Mouse (Mus musculus) CH12.LX (cell line): Measurements from ENCODE around the gene Pdcl2. TPM values are rescaled to one million over a fixed set of nuclear protein-coding genes. Genes with fewer than 3 reads are reported as not detected.

ENCODE experiments used
- DNase-seq: peaks from one replicate; pipeline ENCODE4 v3.0.0-alpha.2; 2013; ENCODE audit errors: extremely low read depth
- H3K27ac ChIP-seq: 2 replicates; pipeline ENCODE4 v1.5.1; 2012; ENCODE audit warnings: low read depth, mild to moderate bottlenecking, control low read depth, moderate library complexity; ENCODE audit not compliant: insufficient read depth
- H3K27me3 ChIP-seq: replicated peaks from 2 replicates; pipeline ENCODE3; 2012; ENCODE audit warnings: inconsistent platforms
- H3K36me3 ChIP-seq, 2 experiments: replicated peaks in 1 of 2; 2 replicates each; pipeline versions ENCODE3 to v1.6.1; 2012; ENCODE audit warnings: inconsistent platforms in 1 of 2, low read length in 1 of 2, mild to moderate bottlenecking in 1 of 2, mixed read lengths in 1 of 2, moderate library complexity in 1 of 2; ENCODE audit not compliant: control insufficient read depth in 1 of 2, insufficient read depth in 1 of 2
- H3K4me1 ChIP-seq, 2 experiments: 2 replicates each; pipeline ENCODE4 v1.6.1; 2012; ENCODE audit warnings: inconsistent platforms in 1 of 2, moderate library complexity in 1 of 2; ENCODE audit not compliant: insufficient read depth in 2 of 2, control insufficient read depth in 1 of 2
- H3K4me2 ChIP-seq: 2 replicates; pipeline ENCODE4 v1.6.1; 2012; ENCODE audit warnings: low read depth, mild to moderate bottlenecking, control low read depth; ENCODE audit not compliant: poor library complexity, insufficient read depth, severe bottlenecking
- H3K4me3 ChIP-seq, 3 experiments: fragments of 150-350 bp in 1 of 3; sonication (generic) in 1 of 3; replicated peaks in 1 of 3; 2 replicates each; pipeline versions ENCODE3 to v1.5.1; 2011 to 2012; ENCODE audit warnings: low read depth in 2 of 3, low read length in 2 of 3, mild to moderate bottlenecking in 2 of 3, moderate library complexity in 2 of 3, control low read depth in 1 of 3, improper control_type of control experiment in 1 of 3, inconsistent platforms in 1 of 3, mixed read lengths in 1 of 3; ENCODE audit not compliant: poor library complexity in 1 of 3
- H3K79me2 ChIP-seq: replicated peaks from 2 replicates; pipeline ENCODE4 v1.6.1; 2012; ENCODE audit warnings: mild to moderate bottlenecking, moderate library complexity; ENCODE audit not compliant: control insufficient read depth, poor library complexity, insufficient read depth, severe bottlenecking; ENCODE audit errors: extremely low read depth
- H3K9ac ChIP-seq: 2 replicates; pipeline ENCODE4 v1.6.1; 2012; ENCODE audit warnings: low read depth, mild to moderate bottlenecking, control low read depth, moderate library complexity; ENCODE audit not compliant: insufficient read depth
- H3K9me3 ChIP-seq: replicated peaks from 2 replicates; pipeline ENCODE3; 2012; ENCODE audit warnings: low read length, inconsistent platforms, mixed read lengths
- BHLHE40 ChIP-seq: IDR thresholded peaks from 2 replicates; pipeline ENCODE4 v1.6.1; 2011; ENCODE audit warnings: mild to moderate bottlenecking, low read depth, low read length, improper control_type of control experiment
- CHD1 ChIP-seq: IDR thresholded peaks from 2 replicates; pipeline ENCODE4 v1.6.1; 2012; ENCODE audit warnings: low read depth, low read length, improper control_type of control experiment, inconsistent platforms
- CHD2 ChIP-seq: IDR thresholded peaks from 2 replicates; pipeline ENCODE4 v1.6.1; 2011; ENCODE audit warnings: low read length, improper control_type of control experiment
- CTCF ChIP-seq, 2 experiments: IDR thresholded peaks in 1 of 2; conservative IDR thresholded peaks in 1 of 2; 2 replicates each; pipeline ENCODE4 v1.5.1; 2011 to 2012; ENCODE audit warnings: low read depth in 2 of 2, low read length in 2 of 2, improper control_type of control experiment in 1 of 2, inconsistent platforms in 1 of 2, mild to moderate bottlenecking in 1 of 2, moderate library complexity in 1 of 2
- ELF1 ChIP-seq: IDR thresholded peaks from 2 replicates; pipeline ENCODE4 v1.6.1; 2014; ENCODE audit warnings: low read depth, mild to moderate bottlenecking, inconsistent platforms, low read length, improper control_type of control experiment
- EP300 ChIP-seq: IDR thresholded peaks from 2 replicates; pipeline ENCODE4 v1.6.1; 2011; ENCODE audit warnings: low read length, improper control_type of control experiment
- ETS1 ChIP-seq: conservative IDR thresholded peaks from 2 replicates; pipeline ENCODE4 v1.6.1; 2012; ENCODE audit warnings: low read depth, mild to moderate bottlenecking, inconsistent platforms, low read length, improper control_type of control experiment, moderate library complexity
- IRF4 ChIP-seq: IDR thresholded peaks from 2 replicates; pipeline ENCODE4 v1.6.1; 2014; ENCODE audit warnings: low read depth, mild to moderate bottlenecking, inconsistent platforms, low read length, improper control_type of control experiment
- KAT2A ChIP-seq: IDR thresholded peaks from 2 replicates; pipeline ENCODE4 v1.6.1; 2012; ENCODE audit warnings: low read length, improper control_type of control experiment, inconsistent platforms; ENCODE audit not compliant: insufficient replicate concordance
- MAFK ChIP-seq: IDR thresholded peaks from 2 replicates; pipeline ENCODE4 v1.6.1; 2011; ENCODE audit warnings: low read length, improper control_type of control experiment; ENCODE audit not compliant: insufficient replicate concordance
- MAX ChIP-seq: IDR thresholded peaks from 2 replicates; pipeline ENCODE4 v1.6.1; 2011; ENCODE audit warnings: low read length, improper control_type of control experiment
- MAZ ChIP-seq: IDR thresholded peaks from 2 replicates; pipeline ENCODE4 v1.6.1; 2012; ENCODE audit warnings: low read depth, mild to moderate bottlenecking, inconsistent platforms, low read length, improper control_type of control experiment, moderate library complexity
- MEF2A ChIP-seq: IDR thresholded peaks from 2 replicates; pipeline ENCODE4 v1.6.1; 2014; ENCODE audit warnings: low read depth, mild to moderate bottlenecking, inconsistent platforms, low read length, improper control_type of control experiment, borderline replicate concordance
- NELFE ChIP-seq: IDR thresholded peaks from 2 replicates; pipeline ENCODE4 v1.6.1; 2011; ENCODE audit warnings: low read depth, low read length, improper control_type of control experiment
- NRF1 ChIP-seq: IDR thresholded peaks from 2 replicates; pipeline ENCODE4 v1.6.1; 2014; ENCODE audit warnings: low read depth, mild to moderate bottlenecking, inconsistent platforms, low read length, improper control_type of control experiment, moderate library complexity
- PAX5 ChIP-seq: IDR thresholded peaks from 2 replicates; pipeline ENCODE4 v1.6.1; 2012; ENCODE audit warnings: low read length, inconsistent platforms, mixed read lengths
- RAD21 ChIP-seq: IDR thresholded peaks from 2 replicates; pipeline ENCODE4 v1.6.1; 2011; ENCODE audit warnings: low read depth, mild to moderate bottlenecking, low read length, improper control_type of control experiment, moderate library complexity
- RCOR1 ChIP-seq: conservative IDR thresholded peaks from 2 replicates; pipeline ENCODE4 v1.6.1; 2012; ENCODE audit warnings: low read depth, mild to moderate bottlenecking, inconsistent platforms, low read length, improper control_type of control experiment
- SIN3A ChIP-seq: IDR thresholded peaks from 2 replicates; pipeline ENCODE4 v1.6.1; 2012; ENCODE audit warnings: low read length, improper control_type of control experiment, inconsistent platforms
- SMC3 ChIP-seq: IDR thresholded peaks from 2 replicates; pipeline ENCODE4 v1.6.1; 2011; ENCODE audit warnings: low read depth, low read length, improper control_type of control experiment
- UBTF ChIP-seq: IDR thresholded peaks from 2 replicates; pipeline ENCODE4 v1.6.1; 2012; ENCODE audit warnings: low read depth, mild to moderate bottlenecking, inconsistent platforms, low read length, improper control_type of control experiment, moderate library complexity
- USF1 ChIP-seq: IDR thresholded peaks from 2 replicates; pipeline ENCODE4 v1.6.1; 2014; ENCODE audit warnings: low read depth, mild to moderate bottlenecking, inconsistent platforms, low read length, improper control_type of control experiment
- USF2 ChIP-seq: conservative IDR thresholded peaks from 2 replicates; pipeline ENCODE4 v1.6.1; 2011; ENCODE audit warnings: low read depth, low read length, improper control_type of control experiment
- ZC3H11A ChIP-seq: IDR thresholded peaks from 2 replicates; pipeline ENCODE4 v1.6.1; 2012; ENCODE audit warnings: low read depth, mild to moderate bottlenecking, inconsistent platforms, low read length, improper control_type of control experiment
- ZMIZ1 ChIP-seq: IDR thresholded peaks from 2 replicates; pipeline ENCODE4 v1.6.1; 2012; ENCODE audit warnings: low read depth, mild to moderate bottlenecking, inconsistent platforms, low read length, improper control_type of control experiment
- dilution Hi-C: fragments of 300-500 bp; cut with MboI; formaldehyde crosslinking; loops from 2 replicates; pipeline ENCODE4 v1.14.3; 2020; ENCODE audit warnings: low sequenced_read_pairs; ENCODE audit not compliant: extremely low pct_unique_long_range_greater_than_20kb, extremely low pct_ligation_motif_present
- in situ Hi-C: fragments of 300-500 bp; cut with MboI; formaldehyde crosslinking; loops from 3 replicates; pipeline ENCODE4 v1.14.3; 2019; ENCODE audit warnings: low sequenced_read_pairs, low pct_ligation_motif_present, low pct_unique_long_range_greater_than_20kb, mixed read lengths
- polyA plus RNA-seq: library from polyadenylated mRNA; unstranded; fragments of >175 nt; gene quantifications from 2 replicates; pipeline ENCODE4 v1.2.1, GENCODE M21; 2012; ENCODE audit warnings: low read depth; ENCODE audit not compliant: insufficient read length
- total RNA-seq, 2 experiments: library from RNA; depleted of rRNA; stranded (reverse); fragments of 300-350 nt in 1 of 2; fragments of >200 nt in 1 of 2; gene quantifications; 2 replicates each; pipeline ENCODE4 v1.2.3; 2012 to 2014

Gene Pdcl2
- total and polyA plus RNA-seq, 3 experiments: not detected

- no peak overlapping the region for H3K27ac ChIP-seq
- no peak for DNase-seq
- dilution Hi-C loops: no loop called here
- H3K27me3 ChIP-seq: peaks cover 3% of the 10 kb centered on the region
- H3K4me1 ChIP-seq: no peaks in the 10 kb centered on the region
- H3K36me3 ChIP-seq: no peaks in the 10 kb centered on the region
- H3K79me2 ChIP-seq: no peaks in the 10 kb centered on the region
- TF ChIP-seq IRF4: no peak
- TF ChIP-seq CHD1: no peak
- TF ChIP-seq ZC3H11A: no peak
- TF ChIP-seq ZMIZ1: no peak
- no peak for TF ChIP-seq EP300
- TF ChIP-seq RCOR1: no peak
- TF ChIP-seq MAFK: no peak
- TF ChIP-seq SMC3: no peak
- TF ChIP-seq KAT2A: no peak
- no peak for TF ChIP-seq PAX5
- no peak for TF ChIP-seq MEF2A
- TF ChIP-seq USF1: no peak
- TF ChIP-seq CTCF (conservative IDR thresholded peaks at IDR 0.05 in 1 of 2, IDR thresholded peaks at IDR 0.05 in 1 of 2; ENCODE audit: low read depth in 2 of 2, low read length in 2 of 2): no peak
- no peak overlapping the region for H3K4me2 ChIP-seq
- H3K9ac ChIP-seq: no peak overlapping the region
- no peak overlapping the region for H3K4me3 ChIP-seq
- H3K9me3 ChIP-seq: no peaks in the 10 kb centered on the region
- in situ Hi-C loops: no loop called here
These were observed 9.4 kb downstream of the Pdcl2 start for GRCm38 (mm10) chr5:76321249-76322196.

DNA sequence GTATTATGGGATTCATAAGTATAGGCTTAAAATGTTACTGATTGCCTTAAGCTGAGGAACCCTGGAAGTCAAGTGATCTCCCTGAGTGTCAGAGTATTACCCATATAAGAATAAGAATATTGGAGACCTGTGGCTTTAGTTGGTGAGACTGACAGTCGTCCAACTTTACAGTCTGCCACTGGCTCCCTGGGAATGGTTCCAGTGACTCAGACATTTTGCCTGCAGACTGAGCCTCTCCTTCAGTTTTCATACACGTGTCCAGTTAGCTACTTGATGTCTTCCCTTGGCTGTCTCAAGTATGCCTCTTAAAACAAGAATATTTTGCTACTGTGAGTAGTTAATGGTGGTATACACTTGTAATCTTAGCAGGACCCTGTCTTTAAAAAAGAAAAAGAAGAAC is 22.8 kb downstream of the Pdcl2 start:
- no peaks in the 10 kb centered on the region for H3K9me3 ChIP-seq
- DNase-seq: no peak
- TF ChIP-seq RAD21: no peak
- no peak for TF ChIP-seq CHD2
- TF ChIP-seq SIN3A: no peak
- TF ChIP-seq ELF1: no peak
- TF ChIP-seq SMC3: no peak
- no peak for TF ChIP-seq USF2
- no peak for TF ChIP-seq NELFE
- no peak for TF ChIP-seq NRF1
- TF ChIP-seq ZMIZ1: no peak
- no peak for TF ChIP-seq ETS1
- no peak for TF ChIP-seq BHLHE40
- TF ChIP-seq MAX: no peak
- TF ChIP-seq EP300: no peak
- TF ChIP-seq MAZ: no peak
- TF ChIP-seq MAFK: no peak
- no peak for TF ChIP-seq UBTF
- TF ChIP-seq, all 38 proteins: peak for 0
- Histone ChIP-seq H3K79me2 (0 out of 2 replicates have a peak, but pooled peaks cover 2% of the 10 kb centered on the region), H3K4me1 (peaks cover 0 to 3% of the 10 kb centered on the region in 2 experiments; a peak in 1 of 4 replicates), H3K27me3 (peaks cover 3% of the 10 kb centered on the region), H3K9ac (no peak overlapping the region), H3K4me3 (no peak overlapping the region), H3K36me3 (no peaks in the 10 kb centered on the region), H3K4me2 (no peak overlapping the region), H3K27ac (no peak overlapping the region)
- in situ Hi-C loops: no loop called here
- dilution Hi-C loops: no loop called here
